Mouse (Mus musculus) spleen, postnatal 36 days (tissue): ENCODE measurements around the gene Rara.
A peak's percentile ranks its signal among the peaks of the same experiment; 100 is the strongest.
"Not testable (repeated sequence)": the region's sequence is repeated elsewhere in the genome, so short reads cannot be mapped to it uniquely, and the experiment has no call there.

ENCODE experiments used
- DNase-seq, 2 experiments: peaks; one replicate each; pipeline ENCODE4 v3.0.0; 2022; ENCODE audit warnings: low spot score in 2 of 2, mixed read lengths in 1 of 2

Rara gene

GRCm38 (mm10) chr11:98927438-98928076 lies at the start of gene Rara:
Gene Rara, plus strand, starts transcription at chr11:98927818.
- DNase-seq, result no peak

GRCm38 (mm10) chr11:98887703-98888102 lies 39.9 kb upstream of the Rara start:
- DNase-seq, result no peak

GRCm38 (mm10) chr11:98889077-98889476 lies 38.5 kb upstream of the Rara start:
- no peak for DNase-seq

- DNase-seq, result no peak
These were observed 37.6 kb upstream of the Rara start for GRCm38 (mm10) chr11:98889977-98890376.

- no peak for DNase-seq
These were observed 35.2 kb upstream of the Rara start for GRCm38 (mm10) chr11:98892426-98892825.

GRCm38 (mm10) chr11:98900529-98901125 lies 27.0 kb upstream of the Rara start:
- DNase-seq, result no peak

GRCm38 (mm10) chr11:98902621-98903245 lies 24.9 kb upstream of the Rara start:
- no peak for DNase-seq

GRCm38 (mm10) chr11:98904577-98904976 lies 23.0 kb upstream of the Rara start:
- DNase-seq, result no peak

GRCm38 (mm10) chr11:98905033-98905432 lies 22.6 kb upstream of the Rara start:
- DNase-seq, result no peak

GRCm38 (mm10) chr11:98905583-98905982 lies 22.0 kb upstream of the Rara start:
- no peak for DNase-seq

- no peak for DNase-seq
These were observed 20.6 kb upstream of the Rara start for GRCm38 (mm10) chr11:98907063-98907436.

- peak; percentile 98 to 99 for DNase-seq
These were observed 20.0 kb upstream of the Rara start, which contains the start of gene Cdc6 for GRCm38 (mm10) chr11:98907437-98908173. Gene Cdc6, plus strand, starts transcription at chr11:98907801.

- peak; percentile 65 to 80 for DNase-seq
These were observed 18.0 kb upstream of the Rara start for GRCm38 (mm10) chr11:98909654-98910053.

GRCm38 (mm10) chr11:98910415-98910814 lies 17.2 kb upstream of the Rara start:
- no peak for DNase-seq

GRCm38 (mm10) chr11:98911498-98911897 lies 16.1 kb upstream of the Rara start:
- DNase-seq, result no peak

- no peak for DNase-seq
These were observed 13.4 kb upstream of the Rara start for GRCm38 (mm10) chr11:98914196-98914595.

- DNase-seq, result not testable (repeated sequence)
These were observed 11.2 kb upstream of the Rara start for GRCm38 (mm10) chr11:98916376-98916775.

- DNase-seq, result no peak
These were observed 10.1 kb upstream of the Rara start for GRCm38 (mm10) chr11:98917428-98918005.

GRCm38 (mm10) chr11:98918231-98918630 lies 9.4 kb upstream of the Rara start:
- peak; percentile 54 to 60 for DNase-seq

- DNase-seq, result no peak
These were observed 8.6 kb upstream of the Rara start for GRCm38 (mm10) chr11:98919009-98919408.

GRCm38 (mm10) chr11:98921813-98922212 lies 5.8 kb upstream of the Rara start:
- not testable (repeated sequence) for DNase-seq

GRCm38 (mm10) chr11:98922307-98922706 lies 5.3 kb upstream of the Rara start:
- DNase-seq, result not testable (repeated sequence)
